Mouse (Mus musculus): ENCODE measurements around the gene Klhl26. TPM values are rescaled to one million over a fixed set of nuclear protein-coding genes. Genes with fewer than 3 reads are reported as not detected.
A peak's percentile ranks its signal among the peaks of the same experiment; 100 is the strongest.
"Not testable (repeated sequence)": the region's sequence is repeated elsewhere in the genome, so short reads cannot be mapped to it uniquely, and the experiment has no call there.

Gene Klhl26
- polyA plus RNA-seq (2015; fragmentation: Nextera tagmentation; extraction: Ambion mirVana), result 6.7 and 7.0 TPM in 2 replicates

DNA sequence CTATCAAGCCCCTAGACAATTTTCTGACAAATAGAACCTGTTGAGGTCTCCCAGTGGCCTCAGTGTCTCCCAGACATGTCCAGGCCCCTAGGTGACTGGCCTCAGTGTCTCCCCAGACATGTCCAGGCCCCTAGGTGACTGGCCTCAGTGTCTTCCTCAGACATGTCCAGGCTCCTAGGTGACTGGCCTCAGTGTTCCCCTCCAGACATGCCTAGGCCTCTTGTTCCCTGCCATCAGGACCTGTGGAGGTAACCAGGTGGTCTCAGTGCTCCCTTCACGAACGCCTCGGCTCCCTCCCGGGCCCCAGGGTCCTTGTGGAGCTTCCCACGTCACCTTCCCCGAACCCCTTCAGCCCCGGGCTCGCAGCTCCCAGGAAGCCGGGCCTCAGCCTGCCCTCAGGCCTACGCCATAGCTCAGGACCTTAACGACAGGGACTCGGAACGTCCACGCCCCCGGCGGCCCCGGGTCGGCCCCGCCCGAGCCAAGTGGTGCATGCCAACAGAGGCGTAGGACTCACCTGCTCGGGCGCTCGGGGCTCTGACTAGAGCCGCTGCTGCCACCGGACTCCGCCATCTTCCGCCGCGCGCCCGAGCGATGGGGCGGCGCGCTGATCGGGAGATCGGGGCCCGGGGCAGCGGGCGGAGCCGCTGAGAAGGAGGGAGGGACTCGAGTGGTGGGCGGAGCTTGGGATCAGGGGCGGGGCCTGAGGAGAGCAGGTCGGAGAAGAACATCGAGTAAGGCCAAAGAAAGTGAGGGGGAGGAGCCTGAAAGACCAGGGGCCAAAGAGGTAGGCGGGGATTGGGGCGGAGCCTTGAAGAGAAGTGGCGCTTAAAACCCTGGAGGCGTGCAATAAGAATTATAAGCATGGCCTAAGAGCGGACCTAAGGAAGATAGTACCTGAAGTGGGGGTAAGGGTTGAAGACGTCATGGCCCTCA lies at the start of gene Klhl26:
Gene Klhl26 (minus strand): TSS at position 636 of the 936 bp plus-strand sequence.
- H3K9ac ChIP-seq, result peak within 1 kb of the TSS; percentile 93
- WGBS (ENCODE audit: insufficient replicate concordance), result under 1% methylated on average over 53 of the region's 53 CpGs
- peaks cover 8% of the 10 kb centered on the region for H3K36me3 ChIP-seq
- peak; percentile 86 for ATAC-seq (ENCODE audit: low read depth)
- peak within 1 kb of the TSS; percentile 87 for H3K27ac ChIP-seq
- H3K4me3 ChIP-seq (replicated peaks), result peak within 1 kb of the TSS; percentile 79
- H3K27me3 ChIP-seq, result peaks cover 36% of the 10 kb centered on the region
- no peaks in the 10 kb centered on the region for H3K9me3 ChIP-seq (replicated peaks)
- DNase-seq, result peak; percentile 98
- peak within 1 kb of the TSS; percentile 87 for H3K4me2 ChIP-seq
- peaks cover 42% of the 10 kb centered on the region for H3K4me1 ChIP-seq (replicated peaks)

DNA sequence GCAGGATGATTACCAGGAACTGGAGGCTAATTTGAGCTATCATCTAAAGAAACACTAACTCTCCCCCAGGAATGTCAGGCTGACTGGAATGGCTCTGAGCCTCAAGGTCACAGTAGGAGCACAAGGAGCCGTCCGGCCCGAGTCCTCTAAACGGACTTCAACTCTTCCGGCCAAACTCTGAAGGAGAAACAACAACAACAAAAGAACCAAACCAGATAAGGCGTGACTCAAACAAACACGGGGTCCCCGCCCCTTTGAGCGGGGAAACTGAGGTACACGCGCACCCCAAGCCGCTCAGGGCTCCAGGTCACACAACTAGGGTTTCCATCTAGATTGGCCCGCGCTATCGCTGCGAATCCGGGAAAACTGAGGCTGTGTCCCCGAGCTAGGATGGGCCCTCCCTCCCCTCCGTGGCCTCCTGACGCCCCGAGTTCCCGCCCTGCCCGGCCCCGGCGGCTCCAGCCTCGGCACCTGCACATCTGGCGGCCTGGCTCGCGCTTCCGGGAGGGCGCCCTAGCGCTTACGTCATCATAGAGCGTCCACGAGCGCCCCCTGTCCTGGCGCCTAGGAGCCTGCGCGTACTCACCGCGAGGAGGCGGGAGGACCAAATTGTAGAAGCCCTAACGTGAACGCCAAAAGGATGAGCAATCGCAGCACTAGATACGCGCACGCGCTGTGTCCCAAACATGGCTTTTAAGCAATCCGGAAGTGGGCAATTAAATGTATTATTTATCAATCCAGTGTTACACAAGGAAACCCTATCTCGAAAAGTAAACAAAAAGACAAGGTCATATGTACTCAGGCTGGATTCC lies 46.0 kb upstream of the Klhl26 start:
- H3K4me3 ChIP-seq (replicated peaks), result peak overlapping the region; percentile 68
- H3K27me3 ChIP-seq, result no peaks in the 10 kb centered on the region
- peak; percentile 82 for ATAC-seq (ENCODE audit: low read depth)
- peak overlapping the region; percentile 83 for H3K9ac ChIP-seq
- H3K4me1 ChIP-seq (replicated peaks), result peaks cover 48% of the 10 kb centered on the region
- H3K4me2 ChIP-seq, result peak overlapping the region; percentile 75
- H3K36me3 ChIP-seq, result peaks cover 17% of the 10 kb centered on the region
- no peaks in the 10 kb centered on the region for H3K9me3 ChIP-seq (replicated peaks)
- peak; percentile 96 for DNase-seq
- peak overlapping the region; percentile 92 for H3K27ac ChIP-seq
- under 1% methylated on average over 48 of the region's 51 CpGs for WGBS (ENCODE audit: insufficient replicate concordance)

DNA sequence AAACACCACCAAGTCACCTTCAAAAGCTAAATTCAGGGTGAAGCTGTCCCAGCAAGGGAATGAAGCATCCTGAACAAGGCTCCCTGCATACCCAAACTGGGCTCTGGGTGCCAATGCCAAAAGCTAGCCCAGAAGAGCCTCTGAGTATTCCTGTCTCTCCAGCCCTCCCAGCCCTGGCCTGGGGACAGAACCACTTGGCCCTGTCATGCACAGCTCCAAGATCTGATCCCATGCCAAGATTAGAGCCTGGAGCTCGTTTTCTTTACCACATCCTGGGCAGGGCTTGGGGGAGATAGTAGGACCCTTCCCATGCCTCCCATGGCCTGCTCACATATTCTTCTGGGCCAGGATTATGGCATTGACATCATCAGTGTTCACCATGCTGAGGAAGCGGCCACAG lies 42.8 kb upstream of the Klhl26 start:
- H3K9ac ChIP-seq, result no peak overlapping the region
- peaks cover 38% of the 10 kb centered on the region for H3K36me3 ChIP-seq
- no peaks in the 10 kb centered on the region for H3K9me3 ChIP-seq (replicated peaks)
- peak overlapping the region; percentile 31; the same call in 1 of the 2 replicates for H3K27ac ChIP-seq
- DNase-seq (no peak), ATAC-seq (ENCODE audit: low read depth) (no peak)
- H3K4me3 ChIP-seq (replicated peaks), result no peak overlapping the region
- 40% methylated on average over 2 of the region's 2 CpGs for WGBS (ENCODE audit: insufficient replicate concordance)
- H3K4me1 ChIP-seq (replicated peaks), result peaks cover 38% of the 10 kb centered on the region
- no peak overlapping the region for H3K4me2 ChIP-seq
- no peaks in the 10 kb centered on the region for H3K27me3 ChIP-seq

DNA sequence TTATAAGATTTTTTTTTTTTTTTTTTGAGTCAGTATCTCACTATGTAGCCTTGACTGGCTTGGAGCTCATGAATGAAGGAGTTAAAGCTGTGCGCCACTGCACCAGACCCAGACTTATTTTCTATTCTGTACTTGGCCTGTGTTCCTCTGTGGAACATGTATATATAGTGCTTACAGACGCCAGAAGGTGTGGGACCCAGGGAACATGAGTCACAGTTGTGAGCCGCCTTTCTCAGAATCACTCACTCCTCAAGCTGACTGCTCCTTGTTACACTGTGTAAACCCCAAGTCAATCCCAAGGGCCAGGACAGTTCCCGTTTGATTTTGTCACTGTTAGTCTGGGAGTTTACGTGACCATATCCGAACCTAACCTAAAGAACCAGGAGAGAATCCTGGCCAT lies 42.3 kb upstream of the Klhl26 start:
- H3K27ac ChIP-seq, result no peak overlapping the region
- WGBS (ENCODE audit: insufficient replicate concordance), result 83% methylated on average over 6 of the region's 6 CpGs
- H3K36me3 ChIP-seq, result peaks cover 44% of the 10 kb centered on the region
- no peaks in the 10 kb centered on the region for H3K9me3 ChIP-seq (replicated peaks)
- no peak for DNase-seq
- no peak overlapping the region for H3K4me2 ChIP-seq
- ATAC-seq (ENCODE audit: low read depth), result no peak
- H3K27me3 ChIP-seq, result no peaks in the 10 kb centered on the region
- H3K4me3 ChIP-seq (replicated peaks), result no peak overlapping the region
- peaks cover 34% of the 10 kb centered on the region for H3K4me1 ChIP-seq (replicated peaks)
- no peak overlapping the region for H3K9ac ChIP-seq

DNA sequence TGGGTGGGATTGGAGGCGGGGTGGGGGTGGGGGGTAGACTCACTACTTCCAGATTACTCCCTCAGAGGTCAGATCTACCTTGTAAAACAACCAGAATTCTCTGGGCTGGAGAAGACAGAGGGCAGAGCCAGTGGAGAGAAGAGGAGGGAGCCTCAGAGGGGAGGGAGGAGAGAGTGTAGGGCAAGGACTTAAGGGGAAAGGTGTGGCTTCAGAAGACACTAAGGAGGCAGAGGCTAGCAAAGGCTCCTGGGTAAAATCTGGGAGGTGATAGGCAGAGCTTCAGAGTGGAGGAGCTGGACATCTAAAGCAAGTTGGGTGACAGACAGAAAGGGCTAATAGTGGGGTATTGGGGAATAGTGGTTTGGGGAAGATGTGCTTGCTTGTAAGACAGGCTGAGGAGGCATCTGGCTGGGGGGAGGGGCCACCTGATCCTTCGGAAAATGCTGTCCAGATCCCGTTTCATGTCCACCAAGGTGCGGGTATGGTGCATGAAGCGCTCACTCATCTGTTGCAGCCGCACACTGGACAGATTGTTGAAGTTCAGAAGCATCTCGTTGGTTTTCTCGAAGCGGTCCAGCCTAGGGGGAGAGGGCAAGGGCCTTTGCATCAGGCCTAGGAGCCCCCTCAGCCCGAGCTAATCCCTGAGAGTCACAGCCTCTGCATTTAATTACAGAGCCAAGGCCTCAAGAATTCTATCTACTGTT lies 41.3 kb upstream of the Klhl26 start:
- 79% methylated on average over 10 of the region's 10 CpGs for WGBS (ENCODE audit: insufficient replicate concordance)
- no peaks in the 10 kb centered on the region for H3K9me3 ChIP-seq (replicated peaks)
- no peak overlapping the region for H3K4me3 ChIP-seq (replicated peaks)
- DNase-seq (no peak), ATAC-seq (ENCODE audit: low read depth) (no peak)
- H3K9ac ChIP-seq, result 0 out of 2 replicates have a peak overlapping the region, but pooled peaks have one; percentile 16
- H3K4me1 ChIP-seq (replicated peaks), result peaks cover 36% of the 10 kb centered on the region
- H3K4me2 ChIP-seq, result no peak overlapping the region
- peak overlapping the region; percentile 11 for H3K27ac ChIP-seq
- no peaks in the 10 kb centered on the region for H3K27me3 ChIP-seq
- peaks cover 54% of the 10 kb centered on the region for H3K36me3 ChIP-seq

DNA sequence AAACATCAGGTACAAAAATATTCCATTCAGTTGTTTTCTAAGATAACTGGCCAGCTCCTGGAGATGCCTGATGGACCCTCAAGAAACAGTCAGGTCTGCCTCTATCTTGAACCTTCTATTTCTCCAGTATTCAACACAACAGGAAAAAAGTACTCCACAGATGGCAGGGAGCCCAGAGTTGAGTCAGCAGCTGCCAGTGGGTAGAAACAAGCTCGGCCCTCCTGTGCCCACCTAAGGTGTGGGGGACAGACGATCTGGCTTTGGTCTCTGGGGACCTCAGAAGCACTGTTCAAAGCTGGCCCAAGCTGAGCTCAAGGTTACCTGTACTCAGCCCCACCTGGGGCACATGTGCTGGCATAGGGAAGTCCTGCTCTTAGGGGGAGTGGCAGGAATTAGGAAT lies 36.7 kb upstream of the Klhl26 start:
- ATAC-seq (ENCODE audit: low read depth), result no peak
- H3K9me3 ChIP-seq (replicated peaks), result no peaks in the 10 kb centered on the region
- peaks cover 58% of the 10 kb centered on the region for H3K36me3 ChIP-seq
- H3K4me2 ChIP-seq, result no peak overlapping the region
- WGBS (ENCODE audit: insufficient replicate concordance), result 66% methylated on average over 2 of the region's 2 CpGs
- no peaks in the 10 kb centered on the region for H3K27me3 ChIP-seq
- H3K9ac ChIP-seq, result no peak overlapping the region
- H3K4me1 ChIP-seq (replicated peaks), result peaks cover 54% of the 10 kb centered on the region
- DNase-seq, result no peak
- H3K4me3 ChIP-seq (replicated peaks), result no peak overlapping the region
- peak overlapping the region; percentile 99; the same call in 1 of the 2 replicates for H3K27ac ChIP-seq

DNA sequence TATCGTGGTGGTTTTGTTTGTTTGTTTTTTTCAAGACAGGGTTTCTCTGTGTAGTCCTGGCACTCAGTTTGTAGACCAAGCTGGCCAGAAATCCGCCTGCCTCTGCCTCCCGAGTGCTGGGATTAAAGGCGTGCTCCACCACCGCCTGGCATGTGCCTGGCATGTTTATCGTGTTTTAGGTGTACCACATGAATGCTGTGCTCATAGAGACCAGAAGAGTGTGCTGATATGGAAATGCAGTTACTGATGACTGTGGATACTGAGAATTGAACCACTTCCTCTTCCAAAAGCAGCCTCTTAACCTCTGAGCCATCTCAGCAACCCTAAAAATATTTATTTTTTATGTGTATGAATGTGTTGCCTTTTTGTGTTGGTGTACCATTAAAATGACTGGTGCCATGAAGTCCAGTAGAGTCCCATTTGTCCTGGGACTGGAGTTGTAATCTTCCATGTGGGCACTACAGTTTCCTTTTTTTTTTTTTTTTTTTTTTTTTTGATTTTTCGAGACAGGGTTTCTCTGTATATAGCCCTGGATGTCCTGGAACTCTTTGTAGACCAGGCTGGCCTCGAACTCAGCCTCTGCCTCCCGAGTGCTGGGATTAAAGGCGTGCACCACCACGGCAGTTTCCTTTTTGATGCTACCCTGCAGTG lies 35.6 kb upstream of the Klhl26 start:
- peak overlapping the region; percentile 89; the same call in 1 of the 2 replicates for H3K4me3 ChIP-seq (replicated peaks)
- H3K9me3 ChIP-seq (replicated peaks), result no peaks in the 10 kb centered on the region
- peaks cover 52% of the 10 kb centered on the region for H3K4me1 ChIP-seq (replicated peaks)
- peaks cover 62% of the 10 kb centered on the region for H3K36me3 ChIP-seq
- ATAC-seq (ENCODE audit: low read depth), result no peak
- no peak for DNase-seq
- H3K27me3 ChIP-seq, result no peaks in the 10 kb centered on the region
- peak overlapping the region; percentile 99 for H3K9ac ChIP-seq
- peak overlapping the region; percentile 99 for H3K27ac ChIP-seq
- WGBS (ENCODE audit: insufficient replicate concordance), result 58% methylated on average over 11 of the region's 11 CpGs
- peak overlapping the region; percentile 93 for H3K4me2 ChIP-seq

DNA sequence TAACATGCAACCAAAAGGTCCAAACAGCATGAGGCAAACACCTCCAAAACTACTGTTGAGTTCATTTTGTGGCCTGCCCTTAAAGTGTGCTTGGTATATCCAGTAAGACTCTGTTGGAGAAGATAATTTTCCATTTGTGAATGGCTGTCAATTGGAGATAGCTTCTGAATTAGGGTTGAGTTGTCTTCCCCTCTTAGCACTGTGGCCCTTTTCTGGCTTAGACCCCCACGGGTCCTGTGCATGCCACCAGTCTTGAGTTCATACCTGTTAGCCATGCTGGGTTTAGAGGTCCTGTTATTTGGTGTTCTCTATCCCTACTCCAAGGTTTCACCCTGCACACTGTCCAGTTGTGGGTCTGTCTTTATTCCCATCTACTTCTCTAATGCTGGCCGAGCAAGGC lies 35.0 kb upstream of the Klhl26 start:
- H3K27me3 ChIP-seq, result no peaks in the 10 kb centered on the region
- WGBS (ENCODE audit: insufficient replicate concordance), result 75% methylated on average over 2 of the region's 2 CpGs
- H3K36me3 ChIP-seq, result peaks cover 66% of the 10 kb centered on the region
- no peaks in the 10 kb centered on the region for H3K9me3 ChIP-seq (replicated peaks)
- H3K9ac ChIP-seq, result peak overlapping the region; percentile 99
- peak overlapping the region; percentile 89 for H3K4me3 ChIP-seq (replicated peaks)
- H3K4me2 ChIP-seq, result peak overlapping the region; percentile 93
- ATAC-seq (ENCODE audit: low read depth), result no peak
- no peak for DNase-seq
- H3K4me1 ChIP-seq (replicated peaks), result peaks cover 57% of the 10 kb centered on the region
- peak overlapping the region; percentile 99 for H3K27ac ChIP-seq

DNA sequence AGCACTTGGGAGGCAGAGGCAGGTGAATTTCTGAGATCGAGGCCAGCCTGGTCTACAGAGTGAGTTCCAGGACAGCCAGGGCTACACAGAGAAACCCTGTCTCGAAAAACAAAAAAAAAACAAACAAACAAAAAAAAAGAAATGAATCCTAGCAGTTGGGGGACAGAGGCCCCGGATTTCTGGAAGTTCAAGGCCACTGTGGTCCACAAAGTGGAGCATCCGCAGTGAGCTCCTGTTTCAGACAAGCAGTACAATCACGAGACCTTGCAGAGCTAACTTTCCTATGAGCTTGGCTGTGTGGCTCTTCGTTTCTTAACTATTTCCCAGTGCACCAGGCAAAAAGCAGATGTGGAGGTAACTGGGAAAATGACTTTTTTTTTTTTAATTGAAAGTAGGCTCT lies 34.4 kb upstream of the Klhl26 start:
- H3K4me1 ChIP-seq (replicated peaks), result peaks cover 60% of the 10 kb centered on the region

DNA sequence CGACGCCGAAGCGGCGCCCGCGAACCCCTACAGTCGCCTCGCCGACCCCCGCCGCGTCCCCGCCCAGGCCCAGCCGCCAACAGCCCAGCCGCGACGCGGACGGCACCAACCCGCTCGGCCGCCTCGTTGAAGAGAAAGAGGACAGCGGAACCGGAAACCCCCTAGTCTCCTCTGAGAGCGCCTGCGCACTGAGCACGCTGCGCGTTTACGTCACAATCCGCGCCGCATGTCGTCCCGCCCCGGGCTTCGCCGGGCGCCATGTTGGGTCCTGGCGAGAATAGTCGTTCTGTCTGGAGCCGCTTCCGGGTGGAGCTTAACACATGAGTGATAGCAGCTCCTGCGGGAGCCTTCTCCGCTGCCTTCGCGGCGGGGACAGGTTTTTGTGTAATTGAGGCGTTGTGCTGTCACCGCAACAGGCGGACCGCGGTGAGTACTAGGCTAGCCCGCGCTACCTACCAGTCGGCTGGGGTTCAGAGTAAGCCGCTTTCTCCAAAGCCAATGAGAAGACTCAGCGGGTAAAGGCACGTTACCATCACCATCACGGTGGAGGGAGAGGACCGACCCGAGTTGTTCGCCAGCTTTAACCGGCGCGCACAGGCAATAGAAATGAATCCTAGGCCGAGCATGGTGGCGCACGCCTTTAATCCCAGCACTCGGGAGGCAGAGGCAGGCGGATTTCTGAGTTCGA lies 33.6 kb upstream of the Klhl26 start, which contains the start of gene Uba52:
Gene Uba52 (minus strand): TSS at position 574 of the 688 bp plus-strand sequence.
- H3K9ac ChIP-seq, result peak within 1 kb of the TSS; percentile 99
- H3K27ac ChIP-seq, result peak within 1 kb of the TSS; percentile 99
- H3K4me1 ChIP-seq (replicated peaks), result peaks cover 68% of the 10 kb centered on the region
- H3K36me3 ChIP-seq, result peaks cover 53% of the 10 kb centered on the region
- peak; percentile 96 for DNase-seq
- no peaks in the 10 kb centered on the region for H3K27me3 ChIP-seq
- no peaks in the 10 kb centered on the region for H3K9me3 ChIP-seq (replicated peaks)
- ATAC-seq (ENCODE audit: low read depth), result peak; percentile 79
- peak within 1 kb of the TSS; percentile 89 for H3K4me3 ChIP-seq (replicated peaks)
- H3K4me2 ChIP-seq, result peak within 1 kb of the TSS; percentile 93
- WGBS (ENCODE audit: insufficient replicate concordance), result under 1% methylated on average over 74 of the region's 74 CpGs

More for the DNA sequence above, 34.4 kb upstream of the Klhl26 start:
- Histone ChIP-seq H3K4me3 (replicated peaks) (peak overlapping the region; percentile 89), H3K36me3 (peaks cover 60% of the 10 kb centered on the region), H3K9ac (peak overlapping the region; percentile 99), H3K27ac (peak overlapping the region; percentile 99), H3K4me2 (peak overlapping the region; percentile 93)
- not testable (repeated sequence) for DNase-seq; H3K9me3 ChIP-seq (replicated peaks); ATAC-seq (ENCODE audit: low read depth); H3K27me3 ChIP-seq
- WGBS (ENCODE audit: insufficient replicate concordance), result 29% methylated on average over 6 of the region's 6 CpGs
